Comparison of ENCODE assay signal across 27 mouse cellular contexts in the genomic region with DNA sequence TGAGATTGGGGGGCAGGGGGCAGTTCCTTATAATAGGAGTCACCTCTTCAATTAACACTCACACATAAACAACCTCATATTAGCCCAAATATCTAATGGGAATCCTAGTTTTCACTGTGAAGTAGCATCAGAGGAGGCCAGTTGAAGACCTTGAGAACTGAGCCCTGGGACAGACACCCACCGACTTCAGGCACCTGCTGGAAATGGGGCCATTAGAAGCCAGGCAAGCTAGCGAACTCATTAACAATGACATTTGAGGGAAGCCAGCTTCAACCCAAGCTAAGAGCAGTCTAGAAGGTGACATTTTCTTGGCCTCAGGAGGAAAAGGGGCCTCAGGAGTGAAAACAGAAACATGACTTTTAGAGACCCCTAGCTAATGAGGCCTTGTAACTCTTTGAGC.
"Had no signal": no experiment of that assay in that cellular context is flagged by ENCODE, and none has a peak within 500 bp of the region (broad histone marks: within the 10 kb centered on the region; RNA-seq: fewer than 3 reads in every experiment).

No protein-coding gene starts in this region.

- H3K36me3 ChIP-seq: embryonic facial prominence, embryonic 10.5 days; embryonic facial prominence, embryonic 12.5 days; embryonic facial prominence, embryonic 13.5 days; embryonic facial prominence, embryonic 15.5 days; forebrain, embryonic 10.5 days; forebrain, embryonic 12.5 days; forebrain, embryonic 15.5 days had no signal

- DNase-seq: cerebellum, adult 2 months; cerebellum, adult 8-10 months; cerebellum, adult 9-10 months; cerebellum, adult 9-11 months; cerebellum, postnatal 10 days; cerebellum, postnatal 14 days; cerebellum, postnatal 25 days; cerebellum, postnatal 36 days; embryo, embryonic 11 days; forebrain, postnatal 0 days; gastrocnemius, adult 2 months; gastrocnemius, postnatal 10 days; gastrocnemius, postnatal 14 days; gastrocnemius, postnatal 25 days; gastrocnemius, postnatal 36 days; heart, adult 2 months had no signal

- H3K9ac ChIP-seq: embryonic facial prominence, embryonic 12.5 days; embryonic facial prominence, embryonic 13.5 days; embryonic facial prominence, embryonic 15.5 days; forebrain, embryonic 12.5 days; forebrain, embryonic 13.5 days; forebrain, embryonic 15.5 days; forebrain, postnatal 0 days had no signal

- H3K9me3 ChIP-seq: embryonic facial prominence, embryonic 10.5 days; embryonic facial prominence, embryonic 12.5 days; embryonic facial prominence, embryonic 13.5 days; embryonic facial prominence, embryonic 15.5 days; forebrain, embryonic 10.5 days; forebrain, embryonic 12.5 days; forebrain, embryonic 13.5 days; forebrain, embryonic 15.5 days had no signal

- H3K4me2 ChIP-seq: embryonic facial prominence, embryonic 12.5 days; embryonic facial prominence, embryonic 13.5 days; embryonic facial prominence, embryonic 15.5 days; forebrain, embryonic 12.5 days; forebrain, embryonic 13.5 days; forebrain, embryonic 15.5 days had no signal

- ATAC-seq: forebrain, embryonic 13.5 days; forebrain, embryonic 14.5 days; forebrain, embryonic 15.5 days; forebrain, embryonic 16.5 days; forebrain, postnatal 0 days had no signal

- H3K4me3 ChIP-seq: embryonic facial prominence, embryonic 10.5 days; embryonic facial prominence, embryonic 12.5 days; embryonic facial prominence, embryonic 13.5 days; embryonic facial prominence, embryonic 15.5 days; erythroblast, embryonic 14.5 days; forebrain, embryonic 10.5 days; forebrain, embryonic 12.5 days; forebrain, embryonic 13.5 days; forebrain, embryonic 15.5 days; gastrocnemius, adult 2 months; heart, adult 2 months had no signal

- H3K27me3 ChIP-seq: embryonic facial prominence, embryonic 12.5 days; embryonic facial prominence, embryonic 13.5 days; embryonic facial prominence, embryonic 15.5 days; forebrain, embryonic 12.5 days; forebrain, embryonic 13.5 days; forebrain, embryonic 15.5 days had no signal

- H3K27ac ChIP-seq: embryonic facial prominence, embryonic 10.5 days; embryonic facial prominence, embryonic 12.5 days; embryonic facial prominence, embryonic 13.5 days; embryonic facial prominence, embryonic 15.5 days; forebrain, embryonic 10.5 days; forebrain, embryonic 12.5 days; forebrain, embryonic 13.5 days; forebrain, embryonic 15.5 days; gastrocnemius, adult 2 months; heart, adult 2 months had no signal

- H3K4me1 ChIP-seq: embryonic facial prominence, embryonic 10.5 days; embryonic facial prominence, embryonic 12.5 days; embryonic facial prominence, embryonic 13.5 days; embryonic facial prominence, embryonic 15.5 days; forebrain, embryonic 10.5 days; forebrain, embryonic 12.5 days; forebrain, embryonic 13.5 days had no signal
